29 mouse cellular contexts compared by ENCODE assay signal in the genomic region with DNA sequence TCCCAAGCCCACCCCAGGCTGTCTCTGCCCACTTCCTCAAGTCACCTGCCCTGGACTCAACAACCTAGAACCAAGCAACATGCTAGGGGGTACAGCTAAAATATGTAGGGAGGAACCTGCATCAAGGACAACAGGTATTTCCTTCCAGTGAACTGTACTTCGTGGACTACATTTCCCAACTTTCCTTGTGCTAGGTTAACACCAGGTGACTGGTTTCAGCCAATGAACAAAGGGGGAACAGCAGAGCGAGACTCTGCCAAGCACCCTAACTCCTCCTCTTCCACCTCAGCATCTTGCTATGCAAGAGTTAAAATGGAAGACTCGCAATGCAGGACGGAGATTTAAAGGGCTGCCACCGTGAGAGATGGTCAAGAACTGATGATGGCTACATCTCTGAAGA.
A peak's percentile ranks its signal among the peaks of the same experiment; 100 is the strongest.
DNase-seq lines count a peak whose midpoint lies in the region; ATAC-seq and TF ChIP-seq lines count a peak whose summit lies in the region.
"Had no signal": no experiment of that assay in that cellular context is flagged by ENCODE, and none has a peak within 500 bp of the region (broad histone marks: within the 10 kb centered on the region; RNA-seq: fewer than 3 reads in every experiment).

No protein-coding gene starts in this region.

- no peaks in the 10 kb centered on the region for H3K27me3 ChIP-seq in hindbrain, postnatal 0 days (ENCODE audit: insufficient read depth, low read length)
- H3K27me3 ChIP-seq in hindbrain, embryonic 16.5 days (replicated peaks; ENCODE audit: control insufficient read depth, insufficient read depth, low read length) = no peaks in the 10 kb centered on the region
- H3K27me3 ChIP-seq: embryonic facial prominence, embryonic 13.5 days; forebrain, embryonic 15.5 days; heart, embryonic 15.5 days; hindbrain, embryonic 12.5 days; midbrain, embryonic 15.5 days; neural tube, embryonic 12.5 days; stomach, embryonic 15.5 days had no signal

- no peaks in the 10 kb centered on the region for H3K36me3 ChIP-seq in hindbrain, postnatal 0 days (ENCODE audit: insufficient read depth, low read length)
- H3K36me3 ChIP-seq in hindbrain, embryonic 16.5 days (ENCODE audit: control insufficient read depth, insufficient read depth, low read length) = no peaks in the 10 kb centered on the region
- H3K36me3 ChIP-seq: embryonic facial prominence, embryonic 13.5 days; forebrain, embryonic 15.5 days; heart, embryonic 10.5 days; heart, embryonic 15.5 days; hindbrain, embryonic 12.5 days; midbrain, embryonic 15.5 days; neural tube, embryonic 12.5 days; stomach, embryonic 15.5 days had no signal

- H3K4me1 ChIP-seq in hindbrain, postnatal 0 days (ENCODE audit: insufficient read depth, low read length) = no peaks in the 10 kb centered on the region
- H3K4me1 ChIP-seq in hindbrain, embryonic 16.5 days (ENCODE audit: control insufficient read depth, insufficient read depth, low read depth, low read length) = peaks cover 3% of the 10 kb centered on the region
- H3K4me1 ChIP-seq: forebrain, embryonic 15.5 days; heart, embryonic 10.5 days; heart, embryonic 15.5 days; midbrain, embryonic 15.5 days had no signal

- no peaks in the 10 kb centered on the region for H3K9me3 ChIP-seq in hindbrain, postnatal 0 days (ENCODE audit: low read length)
- H3K9me3 ChIP-seq in hindbrain, embryonic 16.5 days (ENCODE audit: control insufficient read depth, low read length) = no peaks in the 10 kb centered on the region
- H3K9me3 ChIP-seq: embryonic facial prominence, embryonic 13.5 days; forebrain, embryonic 10.5 days; forebrain, embryonic 15.5 days; heart, embryonic 10.5 days; heart, embryonic 15.5 days; hindbrain, embryonic 12.5 days; midbrain, embryonic 15.5 days; neural tube, embryonic 12.5 days; stomach, embryonic 15.5 days had no signal

- intact Hi-C loops in gastrocnemius, postnatal 36 days (cut with DNase I) = no loop called here

- no peak overlapping the region for H3K4me2 ChIP-seq in hindbrain, postnatal 0 days (ENCODE audit: low read depth, low read length)
- H3K4me2 ChIP-seq in hindbrain, embryonic 16.5 days (ENCODE audit: low read length) = no peak overlapping the region
- H3K4me2 ChIP-seq: embryonic facial prominence, embryonic 13.5 days; forebrain, embryonic 15.5 days; heart, embryonic 15.5 days; hindbrain, embryonic 12.5 days; midbrain, embryonic 15.5 days; neural tube, embryonic 12.5 days; stomach, embryonic 15.5 days had no signal

- DNase-seq in hindbrain, postnatal 0 days (ENCODE audit: low spot score) = no peak
- DNase-seq in CD4-positive helper T cell, adult 2 months (ENCODE audit: low read depth, low spot score) = peak; percentile 44
- peak; percentile 87 for DNase-seq in ES-CJ7 (ENCODE audit: low read depth, low spot score)
- DNase-seq in gastrocnemius, postnatal 36 days = no peak
- DNase-seq in ovary, adult 18-20 months (ENCODE audit: low spot score) = no peak
- no peak for DNase-seq in heart, adult 9 months (ENCODE audit: low spot score in 2 of 2)
- DNase-seq: adrenal gland, postnatal 14 days; cerebellum, adult 11-12 months; cerebellum, postnatal 10 days; gastrocnemius, adult 2 months; kidney, adult 2 months; kidney, postnatal 36 days; liver; lung, adult 2 months; lung, postnatal 10 days; thymus, postnatal 36 days had no signal

- ATAC-seq in hindbrain, postnatal 0 days = peak; percentile 41; the same call in 1 of the 2 replicates
- no peak for ATAC-seq in hindbrain, embryonic 16.5 days
- ATAC-seq in granulocyte monocyte progenitor cell, adult 5-6 weeks (replicated peaks; ENCODE audit: poor library complexity, severe bottlenecking) = 0 out of 2 replicates have a peak, but pooled peaks have one; percentile 17
- ATAC-seq: forebrain, embryonic 15.5 days; midbrain, embryonic 15.5 days had no signal

- no peak for TF ChIP-seq CTCF in hindbrain, postnatal 0 days (IDR thresholded peaks at IDR 0.05; ENCODE audit: low read depth)

- H3K9ac ChIP-seq in hindbrain, postnatal 0 days (replicated peaks; ENCODE audit: low read length) = no peak overlapping the region
- H3K9ac ChIP-seq in hindbrain, embryonic 16.5 days (ENCODE audit: low read depth, low read length) = no peak overlapping the region
- H3K9ac ChIP-seq: embryonic facial prominence, embryonic 13.5 days; forebrain, embryonic 15.5 days; heart, embryonic 15.5 days; hindbrain, embryonic 12.5 days; liver, embryonic 14.5 days; midbrain, embryonic 15.5 days; neural tube, embryonic 12.5 days; stomach, embryonic 15.5 days had no signal

- H3K27ac ChIP-seq in hindbrain, postnatal 0 days = no peak overlapping the region
- no peak overlapping the region for H3K27ac ChIP-seq in hindbrain, embryonic 16.5 days (ENCODE audit: low read depth, low read length)
- H3K27ac ChIP-seq: embryonic facial prominence, embryonic 13.5 days; forebrain, embryonic 10.5 days; forebrain, embryonic 15.5 days; gastrocnemius, adult 2 months; heart, embryonic 10.5 days; heart, embryonic 15.5 days; hindbrain, embryonic 12.5 days; liver, embryonic 14.5 days; macrophage; midbrain, embryonic 15.5 days; neural tube, embryonic 12.5 days; stomach, embryonic 15.5 days had no signal

- 75% methylated on average over 5 of the region's 5 CpGs for WGBS in hindbrain, postnatal 0 days
- 66% methylated on average over 5 of the region's 5 CpGs for WGBS in hindbrain, embryonic 16.5 days

- H3K4me3 ChIP-seq in hindbrain, postnatal 0 days (ENCODE audit: low read length) = no peak overlapping the region
- no peak overlapping the region for H3K4me3 ChIP-seq in hindbrain, embryonic 16.5 days (ENCODE audit: low read length)
- H3K4me3 ChIP-seq: embryonic facial prominence, embryonic 13.5 days; forebrain, embryonic 10.5 days; forebrain, embryonic 15.5 days; gastrocnemius, adult 2 months; heart, embryonic 10.5 days; heart, embryonic 15.5 days; hindbrain, embryonic 12.5 days; midbrain, embryonic 15.5 days; neural tube, embryonic 12.5 days; stomach, embryonic 15.5 days had no signal

Comparison
In these comparisons a context has a peak if more than half of its experiments do, and no peak if none do; other contexts are left out.
1. DNase-seq: peak in CD4-positive helper T cell, adult 2 months (single experiment) and ES-CJ7 (single experiment); none in hindbrain, postnatal 0 days (single experiment), gastrocnemius, postnatal 36 days (0 of 2), ovary, adult 18-20 months (single experiment) and heart, adult 9 months (0 of 2).